Mouse (Mus musculus) Patski (cell line): ENCODE data around the gene Sorbs2. TPM values are rescaled to one million over a fixed set of nuclear protein-coding genes. Genes with fewer than 3 reads are reported as not detected.

Experiments
- ATAC-seq: fragments of 100-300 bp; one replicate; pipeline ENCODE4 v1.8.0; 2021
- CTCF ChIA-PET: fragments of 350-600 bp; sonication (Branson Sonifier 250); formaldehyde crosslinking; loops from one replicate; lab custom pipeline; 2022; ENCODE audit warnings: inconsistent platforms; lab: Charles Lee
- POLR2A ChIA-PET: fragments of 350-600 bp; sonication (Branson Sonifier 250); formaldehyde crosslinking; loops from one replicate; lab custom pipeline; 2022; ENCODE audit warnings: antibody characterized with exemption, inconsistent platforms; lab: Charles Lee
- DNase-seq: peaks from one replicate; pipeline ENCODE4 v3.0.0-alpha.2; 2011; ENCODE audit warnings: low read depth, low spot score
- H3K27me3 ChIP-seq: fragments of 371-371 bp; one replicate; pipeline ENCODE4 v1.5.1; 2021
- CTCF ChIP-seq: fragments of 100-300 bp; IDR thresholded peaks from one replicate; pipeline ENCODE4 v1.5.1; 2021
- in situ Hi-C: fragments of 300-500 bp; cut with MboI; formaldehyde crosslinking; loops from 3 replicates; pipeline ENCODE4 v1.11.1; 2018; ENCODE audit warnings: low pct_unique_long_range_greater_than_20kb, mixed read lengths
- polyA plus RNA-seq: library from polyadenylated mRNA; unstranded; gene quantifications from one replicate; pipeline ENCODE4 v1.2.3, GENCODE M21; 2021

Sorbs2 gene
- polyA plus RNA-seq, 1 experiment from 2014 or later: 17.3 TPM

DNA sequence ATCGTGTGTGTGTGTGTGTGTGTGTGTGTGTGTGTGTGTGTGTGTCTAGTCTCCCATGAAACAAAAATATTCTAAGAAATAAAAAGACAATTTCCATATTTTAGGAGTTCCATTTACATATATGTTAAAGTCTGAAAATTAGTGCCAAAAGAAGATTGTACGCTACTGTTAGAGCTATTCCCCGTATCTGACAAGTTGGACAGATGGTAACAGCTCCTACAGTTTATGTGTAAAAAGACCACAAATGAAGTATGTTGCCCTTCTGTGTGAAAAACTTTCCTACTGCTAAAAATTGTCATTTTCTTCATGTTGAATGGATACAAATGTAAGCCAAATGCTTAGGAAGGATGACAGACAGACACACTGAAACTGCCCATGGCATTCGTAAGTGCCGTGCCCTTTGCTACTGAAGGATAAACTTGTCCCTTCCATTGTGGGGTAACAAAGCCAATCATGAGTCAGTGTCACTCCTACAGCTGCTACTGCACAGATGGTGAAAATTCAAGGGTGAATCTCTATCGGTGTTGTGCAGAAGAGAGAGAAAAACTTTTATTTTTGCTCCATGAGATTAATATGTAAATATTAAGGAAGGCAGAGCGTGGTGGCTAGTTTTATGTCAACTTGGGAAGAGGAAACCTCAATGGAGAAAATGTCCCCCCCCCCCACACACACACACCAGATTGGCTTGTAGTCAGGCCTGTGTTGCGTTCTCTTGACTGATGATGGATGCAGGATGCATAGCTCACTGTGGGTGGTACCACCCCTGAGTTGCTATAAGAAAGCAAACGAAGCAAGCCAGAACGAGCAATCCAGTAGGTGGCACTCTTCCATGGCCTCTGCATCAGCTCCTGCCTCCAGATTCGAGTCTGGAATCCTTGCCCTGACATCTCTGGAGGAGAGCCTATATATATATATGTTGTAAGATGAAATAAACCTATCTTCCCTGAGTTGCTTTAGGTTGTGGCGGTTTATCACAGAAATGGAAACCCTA is 244.2 kb downstream of the Sorbs2 start:
- ATAC-seq: no peak
- CTCF ChIA-PET: no interaction called here
- in situ Hi-C loops: no loop called here
- DNase-seq: no peak
- TF ChIP-seq CTCF: peak; percentile 29
- POLR2A ChIA-PET: interaction anchor here (0.7 kb wide), 2 partner anchors 125 to 216 kb away, joined by 3 to 6 read pairs; no protein-coding TSS in a partner anchor
- H3K27me3 ChIP-seq: no peaks in the 10 kb centered on the region

DNA sequence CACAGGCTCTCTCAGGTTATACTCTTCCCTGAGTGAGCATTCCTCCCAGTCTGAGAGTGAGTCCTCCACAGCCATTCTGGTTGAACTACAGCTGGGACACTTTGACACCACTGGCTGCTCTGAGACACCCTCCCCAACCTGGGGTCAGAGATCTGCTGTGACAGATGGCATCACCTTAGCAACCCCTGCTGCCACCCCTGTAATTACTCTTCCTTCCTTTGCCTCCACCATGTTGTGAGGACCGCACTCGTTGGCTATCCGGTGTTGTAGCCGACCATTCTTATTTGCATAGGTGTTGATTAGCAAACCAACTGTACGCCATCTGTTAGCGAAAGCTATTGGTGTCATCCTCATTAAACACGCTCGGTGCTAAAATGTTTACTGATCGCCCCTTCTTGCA is 247.9 kb downstream of the Sorbs2 start:
- ChIA-PET POLR2A (no interaction called here), CTCF (no interaction called here)
- H3K27me3 ChIP-seq: no peaks in the 10 kb centered on the region
- no peak for TF ChIP-seq CTCF
- in situ Hi-C loops: no loop called here
- no peak for ATAC-seq
- DNase-seq: no peak

DNA sequence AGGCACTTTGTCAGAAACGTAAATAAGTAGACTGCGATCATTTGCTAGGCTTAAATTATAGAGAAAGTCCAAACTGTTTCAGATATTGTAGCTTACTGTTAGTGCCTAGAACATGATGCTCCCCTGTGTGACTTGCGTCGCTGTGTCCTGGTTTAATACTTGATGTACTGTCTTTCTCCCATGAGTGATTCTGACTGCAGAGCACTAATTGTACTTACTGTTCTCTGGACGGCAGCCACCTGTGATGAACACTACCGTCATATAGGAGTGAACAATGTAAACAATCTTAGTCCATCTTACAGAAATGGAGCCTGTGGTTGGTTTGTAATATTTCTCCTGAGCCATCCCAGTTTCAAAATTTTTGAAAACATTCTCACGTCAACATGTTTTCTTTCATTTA is 248.4 kb downstream of the Sorbs2 start:
- DNase-seq (no peak), ATAC-seq (no peak)
- no peaks in the 10 kb centered on the region for H3K27me3 ChIP-seq
- in situ Hi-C loops: no loop called here
- no peak for TF ChIP-seq CTCF
- ChIA-PET CTCF (no interaction called here), POLR2A (no interaction called here)

DNA sequence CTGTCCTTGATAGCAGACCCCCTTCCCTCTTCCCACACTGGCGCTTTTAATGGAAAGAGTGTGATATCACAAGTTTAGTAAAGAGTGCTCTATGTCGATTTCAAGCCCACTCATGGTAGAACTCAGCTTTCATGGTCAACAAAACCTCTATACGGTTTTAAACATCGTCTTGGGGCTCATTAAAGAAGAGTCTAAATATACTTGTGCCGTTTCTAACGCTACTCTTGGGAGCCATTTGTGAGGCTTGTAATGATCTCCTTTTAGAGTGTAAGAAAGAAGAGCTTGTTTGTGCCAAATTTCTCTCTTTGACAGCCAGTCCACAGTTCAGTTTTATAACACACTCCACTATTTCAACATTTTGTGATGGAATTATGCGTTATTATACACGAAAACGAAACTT is 253.0 kb downstream of the Sorbs2 start:
- no peak for DNase-seq
- no peak for TF ChIP-seq CTCF

GRCm38 (mm10) chr8:45761053-45761452 is 253.5 kb downstream of the Sorbs2 start:
- TF ChIP-seq CTCF: no peak
- DNase-seq (no peak), ATAC-seq (no peak)
- ChIA-PET CTCF (no interaction called here), POLR2A (no interaction called here)
- H3K27me3 ChIP-seq: no peaks in the 10 kb centered on the region
- in situ Hi-C loops: no loop called here

More for the DNA sequence above, 253.0 kb downstream of the Sorbs2 start:
- POLR2A ChIA-PET: no interaction called here
- CTCF ChIA-PET: no interaction called here
- in situ Hi-C loops: no loop called here
- ATAC-seq: no peak
- no peaks in the 10 kb centered on the region for H3K27me3 ChIP-seq

DNA sequence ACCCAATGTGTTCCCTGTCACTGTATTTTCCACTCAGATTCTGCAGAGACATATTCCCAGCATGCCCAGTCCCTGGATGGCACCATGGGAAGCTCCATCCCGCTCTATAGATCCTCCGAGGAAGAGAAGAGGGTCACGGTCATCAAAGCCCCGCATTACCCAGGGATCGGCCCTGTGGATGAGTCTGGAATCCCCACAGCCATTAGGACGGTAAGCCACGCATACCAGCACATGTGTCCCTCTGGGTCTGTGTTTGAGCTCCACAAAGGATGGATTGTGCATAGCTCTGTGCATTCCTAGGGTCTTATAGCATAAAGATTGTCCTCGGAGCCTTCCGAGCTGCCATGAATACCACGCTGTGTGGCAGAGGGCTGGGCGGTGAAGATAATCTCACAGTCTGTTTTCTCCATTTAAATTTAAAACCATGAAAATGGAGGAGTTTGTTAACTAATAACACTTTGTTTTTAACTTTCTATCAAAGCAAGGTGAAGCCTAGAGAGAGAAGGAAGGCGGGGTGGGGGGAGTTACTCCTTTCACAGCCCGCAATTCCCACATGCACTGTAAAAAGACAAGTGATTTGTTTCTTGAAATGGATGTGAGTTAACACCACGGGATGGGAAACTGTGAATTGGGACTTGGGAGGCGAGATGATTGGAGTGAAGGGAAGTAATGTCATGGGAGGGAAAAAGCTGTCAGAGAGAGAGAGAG is 255.5 kb downstream of the Sorbs2 start:
- CTCF ChIA-PET: interaction anchor here (1.5 kb wide), 1 partner anchor 11 kb away, joined by 8 read pairs; no protein-coding TSS in a partner anchor
- ATAC-seq (no peak), DNase-seq (no peak)
- H3K27me3 ChIP-seq: no peaks in the 10 kb centered on the region
- in situ Hi-C loops: no loop called here
- TF ChIP-seq CTCF: no peak
- POLR2A ChIA-PET: no interaction called here

DNA sequence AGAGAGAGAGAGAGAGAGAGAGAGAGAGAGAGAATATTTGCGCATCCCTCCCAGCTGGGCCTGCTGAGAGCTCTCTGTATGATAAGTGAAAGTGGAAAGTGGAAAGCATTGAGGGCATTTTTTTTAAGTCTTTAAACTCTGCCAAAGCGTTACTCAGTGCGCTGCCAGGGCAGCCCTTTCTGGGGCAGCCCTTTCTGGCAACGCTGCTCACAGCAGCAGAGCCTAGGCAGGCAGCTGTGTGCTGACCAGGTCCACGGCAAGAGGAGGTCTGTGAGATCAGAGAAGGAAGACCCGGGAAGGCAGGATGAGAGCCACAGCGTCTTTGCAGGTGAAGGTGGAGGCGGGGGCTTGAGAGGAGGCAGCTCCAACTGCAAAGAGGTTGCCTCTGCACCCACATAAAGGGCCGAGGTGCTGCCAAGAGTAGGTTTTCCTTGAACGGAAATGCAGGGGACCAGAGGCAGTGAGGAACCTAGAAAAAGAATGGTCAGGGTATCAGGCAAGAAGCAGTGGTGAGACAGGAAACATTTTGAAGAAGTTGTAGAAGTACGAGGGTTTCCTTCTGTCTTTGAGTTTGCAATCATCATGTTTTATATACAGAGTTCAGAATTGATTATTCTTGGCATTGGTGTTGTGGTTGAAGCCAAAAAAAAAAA is 256.2 kb downstream of the Sorbs2 start:
- no peaks in the 10 kb centered on the region for H3K27me3 ChIP-seq
- ChIA-PET POLR2A (no interaction called here), CTCF (interaction anchor here (1.5 kb wide), 1 partner anchor 11 kb away, joined by 8 read pairs; no protein-coding TSS in a partner anchor)
- in situ Hi-C loops: no loop called here
- no peak for TF ChIP-seq CTCF
- ATAC-seq: no peak
- DNase-seq: no peak

DNA sequence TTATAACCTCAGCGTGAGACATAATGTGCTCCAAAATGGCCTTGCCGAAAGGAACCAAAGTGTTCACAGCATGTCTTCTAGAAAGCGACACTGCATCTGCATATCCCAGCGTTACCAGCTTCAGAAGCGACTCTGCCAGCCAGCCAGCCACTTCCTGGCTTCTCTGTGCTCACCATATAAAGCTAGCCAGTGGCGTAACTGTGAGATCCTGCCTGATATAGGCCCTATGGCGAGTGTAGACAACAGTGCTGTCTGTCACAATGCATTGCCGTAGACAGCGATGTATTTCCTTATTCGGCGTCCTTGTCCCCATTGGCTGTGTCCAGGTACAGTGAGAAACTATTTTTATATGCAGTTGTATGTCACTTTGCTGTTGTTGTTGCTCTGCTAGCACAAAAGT is 258.6 kb downstream of the Sorbs2 start:
- ATAC-seq: no peak

DNA sequence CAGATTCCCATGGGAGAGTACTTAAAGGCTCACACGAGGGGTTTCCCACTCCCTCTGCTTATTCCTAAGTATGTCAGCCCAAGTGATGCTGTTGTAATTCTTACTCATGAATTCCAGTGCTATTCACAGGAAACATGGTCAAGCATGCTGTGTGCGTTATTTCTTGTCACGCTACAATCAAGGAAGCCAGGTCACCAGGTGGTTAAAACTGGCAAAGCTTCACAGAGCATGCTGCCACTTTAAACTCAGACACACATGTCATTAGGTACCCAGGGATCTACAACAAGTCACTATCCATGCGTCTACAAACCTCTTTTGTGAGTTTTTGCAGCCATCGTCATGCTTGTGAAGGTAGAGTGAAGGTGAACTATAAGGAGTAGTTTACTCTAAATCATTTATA is 267.3 kb downstream of the Sorbs2 start:
- no peaks in the 10 kb centered on the region for H3K27me3 ChIP-seq
- no peak for ATAC-seq
- in situ Hi-C loops: loop anchor here (5.0 kb wide), 1 partner anchor 323 kb away; no protein-coding TSS in a partner anchor
- CTCF ChIA-PET: interaction anchor here (3.1 kb wide), 1 partner anchor 11 kb away, joined by 8 read pairs; no protein-coding TSS in a partner anchor
- POLR2A ChIA-PET: no interaction called here
- DNase-seq: no peak
- no peak for TF ChIP-seq CTCF

More for the DNA sequence above, 258.6 kb downstream of the Sorbs2 start:
- H3K27me3 ChIP-seq: no peaks in the 10 kb centered on the region
- no peak for TF ChIP-seq CTCF
- no peak for DNase-seq
- in situ Hi-C loops: no loop called here
- CTCF ChIA-PET: interaction anchor here (1.1 kb wide), 1 partner anchor 317 kb away, joined by 4 read pairs; no protein-coding TSS in a partner anchor
- POLR2A ChIA-PET: interaction anchor here (1.5 kb wide), 1 partner anchor 15 kb away, joined by 4 read pairs; no protein-coding TSS in a partner anchor

DNA sequence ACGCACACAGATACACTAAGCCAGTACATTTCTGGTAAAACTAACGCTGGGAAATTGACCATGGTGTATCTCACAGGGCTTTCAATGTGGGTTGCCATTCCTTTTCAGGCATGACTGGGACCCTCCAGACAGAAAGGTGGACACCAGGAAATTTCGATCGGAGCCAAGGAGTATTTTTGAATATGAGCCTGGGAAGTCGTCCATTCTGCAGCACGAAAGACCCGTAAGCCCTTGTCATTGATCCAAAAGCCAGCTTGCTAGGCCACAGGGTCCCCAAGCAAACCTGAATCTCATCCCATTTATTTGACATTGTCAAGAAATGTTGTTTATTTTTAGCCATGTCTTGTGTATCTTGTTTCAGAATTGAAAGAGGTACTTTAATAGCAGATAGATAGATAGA is 267.9 kb downstream of the Sorbs2 start:
- DNase-seq (no peak), ATAC-seq (no peak)
- POLR2A ChIA-PET: no interaction called here
- CTCF ChIA-PET: interaction anchor here (3.1 kb wide), 1 partner anchor 12 kb away, joined by 8 read pairs; no protein-coding TSS in a partner anchor
- no peaks in the 10 kb centered on the region for H3K27me3 ChIP-seq
- in situ Hi-C loops: loop anchor here (5.0 kb wide), 1 partner anchor 323 kb away; no protein-coding TSS in a partner anchor
- no peak for TF ChIP-seq CTCF
